Mouse (Mus musculus) midbrain, embryonic 12.5 days (tissue): ENCODE measurements around the gene Simc1. TPM values are rescaled to one million over a fixed set of nuclear protein-coding genes. Genes with fewer than 3 reads are reported as not detected.
A peak's percentile ranks its signal among the peaks of the same experiment; 100 is the strongest.

Source experiments
- ATAC-seq: fragments of 200-750 bp; cut with Nextera tagmentation; 2 replicates; pipeline ENCODE4 v1.8.0; 2017; ENCODE audit warnings: low read depth, moderate TSS enrichment, moderate library complexity; ENCODE audit not compliant: low FRiP score
- H3K27ac ChIP-seq: fragments of 300-500 bp; sonication (generic); replicated peaks from 2 replicates; pipeline ENCODE4 v1.5.1; 2016; ENCODE audit warnings: mild to moderate bottlenecking
- H3K27me3 ChIP-seq: fragments of 300-500 bp; sonication (generic); 2 replicates; pipeline ENCODE4 v1.6.1; 2016; ENCODE audit warnings: mild to moderate bottlenecking
- H3K36me3 ChIP-seq: fragments of 300-500 bp; sonication (generic); 2 replicates; pipeline ENCODE4 v1.6.1; 2016
- H3K4me1 ChIP-seq: fragments of 300-500 bp; sonication (generic); 2 replicates; pipeline ENCODE4 v1.6.1; 2016
- H3K4me2 ChIP-seq: fragments of 300-500 bp; sonication (generic); replicated peaks from 2 replicates; pipeline ENCODE4 v1.6.1; 2016; ENCODE audit warnings: mild to moderate bottlenecking, moderate library complexity
- H3K4me3 ChIP-seq: fragments of 300-500 bp; sonication (generic); 2 replicates; pipeline ENCODE4 v1.5.1; 2016; ENCODE audit warnings: mild to moderate bottlenecking
- H3K9ac ChIP-seq: fragments of 300-500 bp; sonication (generic); replicated peaks from 2 replicates; pipeline ENCODE4 v1.6.1; 2016; ENCODE audit warnings: mild to moderate bottlenecking, moderate library complexity
- H3K9me3 ChIP-seq: fragments of 300-500 bp; sonication (generic); 2 replicates; pipeline ENCODE4 v1.6.1; 2016; ENCODE audit warnings: mild to moderate bottlenecking
- WGBS: fragments of 180-500 bp; shearing (Covaris S2); methylation state at CpG from one replicate; pipeline ENCODE4 v1.1.7; 2016; 5-methylcytosine and 5-hydroxymethylcytosine counted together
- polyA plus RNA-seq: library from polyadenylated mRNA; unstranded; fragments of >200 nt; fragmentation: Nextera tagmentation; extraction: Ambion mirVana; gene quantifications from 2 replicates; pipeline ENCODE4 v1.2.1, GENCODE M21; 2016

Simc1 gene
- polyA plus RNA-seq, 1 experiment from 2014 or later, result 20.6 TPM

GRCm38 (mm10) chr13:54571637-54572036 is 68.1 kb downstream of the Simc1 start:
- Histone ChIP-seq H3K4me2 (no peak overlapping the region), H3K9me3 (no peaks in the 10 kb centered on the region), H3K27me3 (peaks cover 17% of the 10 kb centered on the region), H3K4me1 (peaks cover 10% of the 10 kb centered on the region), H3K36me3 (no peaks in the 10 kb centered on the region), H3K9ac (no peak overlapping the region), H3K27ac (no peak overlapping the region), H3K4me3 (no peak overlapping the region)
- 25% methylated on average over 2 of the region's 2 CpGs for WGBS
- no peak for ATAC-seq

GRCm38 (mm10) chr13:54572621-54573020 is 69.0 kb downstream of the Simc1 start:
- Histone ChIP-seq H3K4me3 (no peak overlapping the region), H3K36me3 (peaks cover 2% of the 10 kb centered on the region; the same call in 1 of the 2 replicates), H3K27ac (no peak overlapping the region), H3K9me3 (no peaks in the 10 kb centered on the region), H3K4me2 (no peak overlapping the region), H3K27me3 (peaks cover 17% of the 10 kb centered on the region), H3K9ac (no peak overlapping the region), H3K4me1 (peaks cover 15% of the 10 kb centered on the region)
- no peak for ATAC-seq
- 84% methylated on average over 4 of the region's 4 CpGs for WGBS

- peak within 1 kb of the TSS; percentile 95 for H3K4me2 ChIP-seq
- under 1% methylated on average over 55 of the region's 55 CpGs for WGBS
- peaks cover 17% of the 10 kb centered on the region for H3K27me3 ChIP-seq
- H3K4me3 ChIP-seq, result peak within 1 kb of the TSS; percentile 89
- no peaks in the 10 kb centered on the region for H3K9me3 ChIP-seq
- peak; percentile 95 for ATAC-seq
- H3K36me3 ChIP-seq, result peaks cover 26% of the 10 kb centered on the region
- peak within 1 kb of the TSS; percentile 90 for H3K9ac ChIP-seq
- H3K27ac ChIP-seq, result peak within 1 kb of the TSS; percentile 79
- peaks cover 19% of the 10 kb centered on the region for H3K4me1 ChIP-seq
Observed at GRCm38 (mm10) chr13:54574854-54575481, 71.4 kb downstream of the Simc1 start, which contains the start of gene Arl10. Gene Arl10 (plus strand): TSS chr13:54575015.

GRCm38 (mm10) chr13:54575489-54575888 is 71.9 kb downstream of the Simc1 start:
- Histone ChIP-seq H3K4me3 (peak overlapping the region; percentile 89), H3K4me2 (peak overlapping the region; percentile 95), H3K9ac (peak overlapping the region; percentile 90), H3K27ac (no peak overlapping the region), H3K9me3 (no peaks in the 10 kb centered on the region), H3K36me3 (peaks cover 30% of the 10 kb centered on the region), H3K4me1 (peaks cover 19% of the 10 kb centered on the region), H3K27me3 (peaks cover 17% of the 10 kb centered on the region)
- WGBS, result 5% methylated on average over 19 of the region's 19 CpGs
- ATAC-seq, result 0 out of 2 replicates have a peak, but pooled peaks have one; percentile 29

- no peak overlapping the region for H3K27ac ChIP-seq
- no peak for ATAC-seq
- no peak overlapping the region for H3K9ac ChIP-seq
- H3K4me2 ChIP-seq, result no peak overlapping the region
- H3K27me3 ChIP-seq, result peaks cover 13% of the 10 kb centered on the region
- WGBS, result 83% methylated on average over 21 of the region's 21 CpGs
- H3K9me3 ChIP-seq, result no peaks in the 10 kb centered on the region
- no peak overlapping the region for H3K4me3 ChIP-seq
- H3K36me3 ChIP-seq, result peaks cover 51% of the 10 kb centered on the region
- H3K4me1 ChIP-seq, result peaks cover 19% of the 10 kb centered on the region
Observed at GRCm38 (mm10) chr13:54577652-54578507, 74.3 kb downstream of the Simc1 start.

GRCm38 (mm10) chr13:54581385-54581784 is 77.8 kb downstream of the Simc1 start:
- 90% methylated on average over 2 of the region's 2 CpGs for WGBS
- H3K36me3 ChIP-seq, result peaks cover 85% of the 10 kb centered on the region

GRCm38 (mm10) chr13:54582126-54582525 is 78.5 kb downstream of the Simc1 start:
- Histone ChIP-seq H3K9ac (no peak overlapping the region), H3K4me2 (no peak overlapping the region), H3K4me1 (0 out of 2 replicates have a peak, but pooled peaks cover 7% of the 10 kb centered on the region), H3K27ac (no peak overlapping the region), H3K9me3 (no peaks in the 10 kb centered on the region), H3K36me3 (peaks cover 91% of the 10 kb centered on the region), H3K4me3 (no peak overlapping the region), H3K27me3 (no peaks in the 10 kb centered on the region)
- ATAC-seq, result no peak
- 81% methylated on average over 10 of the region's 10 CpGs for WGBS

More at GRCm38 (mm10) chr13:54581385-54581784, 77.8 kb downstream of the Simc1 start:
- ATAC-seq, result no peak
- peaks cover 9% of the 10 kb centered on the region for H3K4me1 ChIP-seq
- no peak overlapping the region for H3K27ac ChIP-seq
- no peak overlapping the region for H3K4me2 ChIP-seq
- no peak overlapping the region for H3K4me3 ChIP-seq
- no peaks in the 10 kb centered on the region for H3K9me3 ChIP-seq
- H3K9ac ChIP-seq, result no peak overlapping the region
- no peaks in the 10 kb centered on the region for H3K27me3 ChIP-seq

GRCm38 (mm10) chr13:54582860-54583259 is 79.3 kb downstream of the Simc1 start:
- no peaks in the 10 kb centered on the region for H3K27me3 ChIP-seq
- ATAC-seq, result no peak
- H3K4me1 ChIP-seq, result 0 out of 2 replicates have a peak, but pooled peaks cover 3% of the 10 kb centered on the region
- 95% methylated on average over 5 of the region's 5 CpGs for WGBS
- H3K27ac ChIP-seq, result no peak overlapping the region
- peaks cover 88% of the 10 kb centered on the region for H3K36me3 ChIP-seq
- H3K4me3 ChIP-seq, result no peak overlapping the region
- no peaks in the 10 kb centered on the region for H3K9me3 ChIP-seq
- no peak overlapping the region for H3K9ac ChIP-seq
- no peak overlapping the region for H3K4me2 ChIP-seq

- Histone ChIP-seq H3K9me3 (no peaks in the 10 kb centered on the region), H3K4me3 (no peak overlapping the region), H3K36me3 (peaks cover 58% of the 10 kb centered on the region), H3K27ac (no peak overlapping the region), H3K4me1 (peaks cover 9% of the 10 kb centered on the region), H3K27me3 (no peaks in the 10 kb centered on the region), H3K4me2 (no peak overlapping the region), H3K9ac (no peak overlapping the region)
- ATAC-seq, result no peak
- WGBS, result 94% methylated on average over 11 of the region's 11 CpGs
Observed at GRCm38 (mm10) chr13:54585831-54586230, 82.3 kb downstream of the Simc1 start.

- peak; percentile 36 for ATAC-seq
- H3K27ac ChIP-seq, result no peak overlapping the region
- H3K4me1 ChIP-seq, result peaks cover 19% of the 10 kb centered on the region
- 3% methylated on average over 24 of the region's 24 CpGs for WGBS
- peak overlapping the region; percentile 50 for H3K9ac ChIP-seq
- no peaks in the 10 kb centered on the region for H3K9me3 ChIP-seq
- no peaks in the 10 kb centered on the region for H3K27me3 ChIP-seq
- H3K4me3 ChIP-seq, result peak overlapping the region; percentile 85
- H3K36me3 ChIP-seq, result peaks cover 25% of the 10 kb centered on the region
- H3K4me2 ChIP-seq, result peak overlapping the region; percentile 65
Observed at GRCm38 (mm10) chr13:54589414-54589995, 85.9 kb downstream of the Simc1 start.

- peaks cover 17% of the 10 kb centered on the region for H3K36me3 ChIP-seq
- H3K9ac ChIP-seq, result peak within 1 kb of the TSS; percentile 82
- no peaks in the 10 kb centered on the region for H3K27me3 ChIP-seq
- H3K4me1 ChIP-seq, result peaks cover 19% of the 10 kb centered on the region
- WGBS, result under 1% methylated on average over 51 of the region's 51 CpGs
- ATAC-seq, result peak; percentile 97
- no peaks in the 10 kb centered on the region for H3K9me3 ChIP-seq
- peak within 1 kb of the TSS; percentile 68 for H3K27ac ChIP-seq
- peak within 1 kb of the TSS; percentile 85 for H3K4me3 ChIP-seq
- peak within 1 kb of the TSS; percentile 75 for H3K4me2 ChIP-seq
Observed at GRCm38 (mm10) chr13:54589996-54590951, 86.7 kb downstream of the Simc1 start, which contains the start of the genes Nop16 and Higd2a. Gene Nop16 (minus strand): TSS chr13:54590090. Gene Higd2a (plus strand): TSS chr13:54590207.
